Mouse (Mus musculus): ENCODE measurements around the gene Ppp1r13b.

DNA sequence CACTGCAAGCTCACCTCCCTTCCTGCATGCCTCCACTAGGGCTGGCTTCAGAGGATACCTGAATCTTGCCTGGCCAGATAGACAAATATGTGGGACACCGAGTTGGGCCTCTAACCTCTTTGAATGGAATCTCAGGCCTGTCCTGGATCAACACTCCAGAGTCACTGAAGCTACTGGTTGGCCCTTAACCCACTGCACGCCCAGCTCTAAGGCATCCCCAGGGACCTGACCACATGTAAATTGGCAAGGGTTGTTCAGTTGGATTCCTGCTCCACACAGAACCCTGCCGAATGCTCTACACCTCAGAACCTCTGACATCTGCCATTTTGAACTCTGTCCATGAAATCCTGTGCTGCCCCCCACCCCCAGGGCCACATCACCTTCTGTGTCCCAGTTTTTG, 24.6 kb upstream of the Ppp1r13b start:
- TF ChIP-seq CTCF (IDR thresholded peaks at IDR 0.05; ENCODE audit: borderline replicate concordance, insufficient read depth, low read length) (no peak), POLR2A (IDR thresholded peaks at IDR 0.05; ENCODE audit: low read depth, low read length) (no peak)
